Comparison of ENCODE assay signal across 8 mouse cellular contexts in the genomic region with DNA sequence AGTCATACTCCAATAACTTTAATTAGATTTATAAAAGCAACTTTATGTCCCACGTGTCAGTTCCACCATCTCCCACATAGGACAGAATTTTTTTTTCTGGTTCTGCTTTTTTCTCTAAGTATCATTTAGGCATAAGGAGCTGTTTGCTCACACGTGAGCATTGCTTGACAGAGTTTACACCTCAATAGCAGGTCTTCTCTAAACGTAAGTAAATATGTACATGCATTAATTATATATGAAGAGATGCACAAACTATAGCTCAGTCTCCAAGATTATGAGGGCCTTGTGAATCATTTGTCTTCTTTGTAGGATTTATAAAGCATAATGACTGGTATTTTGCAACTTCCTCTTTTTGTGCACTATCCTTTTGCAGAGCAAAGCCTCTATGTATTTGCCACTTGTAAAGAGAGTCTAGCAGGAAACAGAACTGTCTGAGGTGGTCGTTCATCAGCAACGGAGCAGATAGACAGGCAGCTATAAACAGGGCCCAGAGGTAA. TPM values are rescaled to one million over a fixed set of nuclear protein-coding genes. Genes with fewer than 3 reads are reported as not detected.
DNase-seq lines count a peak whose midpoint lies in the region; ATAC-seq and TF ChIP-seq lines count a peak whose summit lies in the region.

Mbnl1 (plus strand) TSS at position 150 of the 497 bp plus-strand sequence.

- H3K4me3 ChIP-seq in kidney, embryonic 15.5 days (replicated peaks), result no peak within 1 kb of the TSS
- H3K4me3 ChIP-seq in forebrain, postnatal 0 days (ENCODE audit: low read depth, low read length), result no peak within 1 kb of the TSS
- no peak within 1 kb of the TSS for H3K4me3 ChIP-seq in hindbrain, embryonic 14.5 days (replicated peaks; ENCODE audit: low read length)
- H3K4me3 ChIP-seq in liver, embryonic 15.5 days (replicated peaks), result peak within 1 kb of the TSS; percentile 42
- no peak within 1 kb of the TSS for H3K4me3 ChIP-seq in stomach, embryonic 14.5 days (ENCODE audit: low read depth, low read length)

- WGBS in kidney, embryonic 15.5 days, result 60% methylated on average over 5 of the region's 5 CpGs
- 64% methylated on average over 5 of the region's 5 CpGs for WGBS in forebrain, postnatal 0 days
- WGBS in hindbrain, embryonic 14.5 days, result 74% methylated on average over 5 of the region's 5 CpGs
- WGBS in liver, embryonic 15.5 days (ENCODE audit: insufficient replicate concordance), result 13% methylated on average over 5 of the region's 5 CpGs
- WGBS in stomach, embryonic 14.5 days, result 48% methylated on average over 5 of the region's 5 CpGs

- no peak for ATAC-seq in kidney, embryonic 15.5 days (replicated peaks; ENCODE audit: low FRiP score)
- ATAC-seq in forebrain, postnatal 0 days, result no peak
- ATAC-seq in hindbrain, embryonic 14.5 days (ENCODE audit: low FRiP score), result no peak
- peak; percentile 27; the same call in 1 of the 2 replicates for ATAC-seq in liver, embryonic 15.5 days (ENCODE audit: insufficient read depth)
- no peak for ATAC-seq in stomach, embryonic 14.5 days (ENCODE audit: insufficient number of reproducible peaks, insufficient read depth, low FRiP score, low read depth)

- no peaks in the 10 kb centered on the region for H3K36me3 ChIP-seq in kidney, embryonic 15.5 days
- H3K36me3 ChIP-seq in forebrain, postnatal 0 days (ENCODE audit: insufficient read depth), result no peaks in the 10 kb centered on the region
- no peaks in the 10 kb centered on the region for H3K36me3 ChIP-seq in hindbrain, embryonic 14.5 days (replicated peaks; ENCODE audit: control insufficient read depth, insufficient read depth)
- H3K36me3 ChIP-seq in liver, embryonic 15.5 days (replicated peaks), result no peaks in the 10 kb centered on the region
- no peaks in the 10 kb centered on the region for H3K36me3 ChIP-seq in stomach, embryonic 14.5 days (ENCODE audit: control insufficient read depth, insufficient read depth, low read length)

- DNase-seq in kidney, postnatal 4 days, result no peak
- DNase-seq in adrenal gland, postnatal 10 days, result no peak
- no peak for DNase-seq in forebrain, postnatal 0 days
- no peak for DNase-seq in hindbrain, embryonic 14.5 days (ENCODE audit: low spot score)
- DNase-seq in Muller cell, postnatal 12 days (ENCODE audit: inconsistent ontology term), result no peak

- H3K27me3 ChIP-seq in kidney, embryonic 15.5 days, result no peaks in the 10 kb centered on the region
- H3K27me3 ChIP-seq in forebrain, postnatal 0 days (ENCODE audit: insufficient read depth, low read length), result no peaks in the 10 kb centered on the region
- no peaks in the 10 kb centered on the region for H3K27me3 ChIP-seq in hindbrain, embryonic 14.5 days (ENCODE audit: control insufficient read depth, insufficient read depth, low read length)
- no peaks in the 10 kb centered on the region for H3K27me3 ChIP-seq in liver, embryonic 15.5 days
- no peaks in the 10 kb centered on the region for H3K27me3 ChIP-seq in stomach, embryonic 14.5 days (ENCODE audit: control insufficient read depth, insufficient read depth, low read length)

- no peaks in the 10 kb centered on the region for H3K9me3 ChIP-seq in kidney, embryonic 15.5 days (replicated peaks)
- no peaks in the 10 kb centered on the region for H3K9me3 ChIP-seq in forebrain, postnatal 0 days (ENCODE audit: low read length)
- H3K9me3 ChIP-seq in hindbrain, embryonic 14.5 days (ENCODE audit: control insufficient read depth, low read length), result no peaks in the 10 kb centered on the region
- no peaks in the 10 kb centered on the region for H3K9me3 ChIP-seq in liver, embryonic 15.5 days (replicated peaks)
- H3K9me3 ChIP-seq in stomach, embryonic 14.5 days (ENCODE audit: control insufficient read depth, low read depth, low read length), result no peaks in the 10 kb centered on the region

- no peak for TF ChIP-seq CTCF in forebrain, postnatal 0 days (IDR thresholded peaks at IDR 0.05; ENCODE audit: low read depth)

- H3K4me2 ChIP-seq in kidney, embryonic 15.5 days, result no peak within 1 kb of the TSS
- no peak within 1 kb of the TSS for H3K4me2 ChIP-seq in forebrain, postnatal 0 days (ENCODE audit: low read depth)
- no peak within 1 kb of the TSS for H3K4me2 ChIP-seq in hindbrain, embryonic 14.5 days (replicated peaks)
- peak within 1 kb of the TSS; percentile 70 for H3K4me2 ChIP-seq in liver, embryonic 15.5 days
- H3K4me2 ChIP-seq in stomach, embryonic 14.5 days (replicated peaks; ENCODE audit: low read depth, low read length), result no peak within 1 kb of the TSS

- no peak within 1 kb of the TSS for H3K27ac ChIP-seq in kidney, embryonic 15.5 days
- no peak within 1 kb of the TSS for H3K27ac ChIP-seq in forebrain, postnatal 0 days (ENCODE audit: low read depth, low read length)
- H3K27ac ChIP-seq in hindbrain, embryonic 14.5 days, result no peak within 1 kb of the TSS
- peak within 1 kb of the TSS; percentile 83 for H3K27ac ChIP-seq in liver, embryonic 15.5 days (replicated peaks)
- H3K27ac ChIP-seq in stomach, embryonic 14.5 days (ENCODE audit: low read length), result no peak within 1 kb of the TSS

- H3K9ac ChIP-seq in kidney, embryonic 15.5 days, result no peak within 1 kb of the TSS
- H3K9ac ChIP-seq in forebrain, postnatal 0 days, result no peak within 1 kb of the TSS
- H3K9ac ChIP-seq in hindbrain, embryonic 14.5 days, result no peak within 1 kb of the TSS
- peak within 1 kb of the TSS; percentile 46; the same call in 1 of the 2 replicates for H3K9ac ChIP-seq in liver, embryonic 15.5 days
- H3K9ac ChIP-seq in stomach, embryonic 14.5 days (replicated peaks; ENCODE audit: low read depth, low read length), result no peak within 1 kb of the TSS

- H3K4me1 ChIP-seq in kidney, embryonic 15.5 days, result no peaks in the 10 kb centered on the region
- H3K4me1 ChIP-seq in forebrain, postnatal 0 days (ENCODE audit: insufficient read depth), result no peaks in the 10 kb centered on the region
- H3K4me1 ChIP-seq in hindbrain, embryonic 14.5 days (replicated peaks; ENCODE audit: control insufficient read depth, insufficient read depth, low read length), result no peaks in the 10 kb centered on the region
- H3K4me1 ChIP-seq in liver, embryonic 15.5 days (replicated peaks), result peaks cover 28% of the 10 kb centered on the region
- H3K4me1 ChIP-seq in stomach, embryonic 14.5 days (ENCODE audit: control insufficient read depth, insufficient read depth, low read length), result no peaks in the 10 kb centered on the region

RNA-seq across cellular contexts. Expression of gene Mbnl1, which starts in this region (rescaled TPM):
- 78.8 and 89.4 TPM in 2 replicates for polyA plus RNA-seq in kidney, embryonic 15.5 days (2015; fragmentation: Nextera tagmentation; extraction: Ambion mirVana)
- 100 to 1,000 TPM; 284 to 333 TPM for total RNA-seq in adrenal gland, postnatal 10 days (2021)
- 73.6 and 84.7 TPM in 2 replicates for total RNA-seq in forebrain, postnatal 0 days (2014; rRNA removed)
- 35.1 and 42.7 TPM in 2 replicates for polyA plus RNA-seq in forebrain, postnatal 0 days (2015; fragmentation: Nextera tagmentation; extraction: Ambion mirVana)
- 63.2 TPM in 2 replicates for polyA plus RNA-seq in hindbrain, embryonic 14.5 days (2014; fragmentation: Nextera tagmentation; extraction: Ambion mirVana)
- 88.5 and 93.9 TPM in 2 replicates for polyA plus RNA-seq in liver, embryonic 15.5 days (2015; fragmentation: Nextera tagmentation; extraction: Ambion mirVana)
- 151 TPM in 2 replicates for polyA plus RNA-seq in stomach, embryonic 14.5 days (2014; fragmentation: Nextera tagmentation; extraction: Ambion mirVana)
